Mouse (Mus musculus) midbrain, postnatal 0 days (tissue): ENCODE data around the gene Gpbar1. TPM values are rescaled to one million over a fixed set of nuclear protein-coding genes. Genes with fewer than 3 reads are reported as not detected.

Source experiments
- ATAC-seq: fragments of 200-750 bp; cut with Nextera tagmentation; 2 replicates; pipeline ENCODE4 v1.8.0; 2017; ENCODE audit warnings: moderate number of reproducible peaks, mild to moderate bottlenecking, moderate TSS enrichment, moderate library complexity; ENCODE audit not compliant: low FRiP score
- DNase-seq: peaks from one replicate; pipeline ENCODE4 v3.0.0-alpha.2; 2015; ENCODE audit warnings: low spot score
- H3K27ac ChIP-seq: fragments of 300-500 bp; sonication (generic); 2 replicates; pipeline ENCODE4 v1.5.1; 2014; ENCODE audit warnings: low read depth, mild to moderate bottlenecking, low read length, mixed read lengths
- H3K27me3 ChIP-seq: fragments of 300-500 bp; sonication (generic); 2 replicates; pipeline ENCODE4 v1.6.1; 2014; ENCODE audit warnings: low read length, control low read depth, mixed read lengths; ENCODE audit not compliant: insufficient read depth
- H3K36me3 ChIP-seq: fragments of 300-500 bp; sonication (generic); 2 replicates; pipeline ENCODE4 v1.6.1; 2014; ENCODE audit warnings: low read length, control low read depth, mixed read lengths; ENCODE audit not compliant: insufficient read depth
- H3K4me1 ChIP-seq: fragments of 300-500 bp; sonication (generic); 2 replicates; pipeline ENCODE4 v1.6.1; 2014; ENCODE audit warnings: mild to moderate bottlenecking, control low read depth, antibody characterized with exemption, low read length, mixed read lengths; ENCODE audit not compliant: insufficient read depth
- H3K4me2 ChIP-seq: fragments of 300-500 bp; sonication (generic); 2 replicates; pipeline ENCODE4 v1.6.1; 2014; ENCODE audit warnings: low read depth, mild to moderate bottlenecking, low read length, mixed read lengths; ENCODE audit not compliant: poor library complexity, severe bottlenecking
- H3K4me3 ChIP-seq: fragments of 300-500 bp; sonication (generic); 2 replicates; pipeline ENCODE4 v1.5.1; 2014; ENCODE audit warnings: low read depth, mild to moderate bottlenecking, low read length, moderate library complexity
- H3K9ac ChIP-seq: fragments of 300-500 bp; sonication (generic); replicated peaks from 2 replicates; pipeline ENCODE4 v1.6.1; 2014; ENCODE audit warnings: mild to moderate bottlenecking, low read length, moderate library complexity, mixed read lengths; ENCODE audit not compliant: poor library complexity, severe bottlenecking
- H3K9me3 ChIP-seq: fragments of 300-500 bp; sonication (generic); 2 replicates; pipeline ENCODE4 v1.6.1; 2016; ENCODE audit warnings: low read length, control low read depth
- CTCF ChIP-seq: IDR thresholded peaks from 2 replicates; pipeline ENCODE4 v1.5.1; 2016; ENCODE audit warnings: antibody characterized with exemption, mild to moderate bottlenecking
- WGBS: fragments of 180-500 bp; shearing (Covaris S2); extraction: QIAGEN DNeasy Blood & Tissue Kit; methylation state at CpG from one replicate; pipeline ENCODE4 v1.1.7; 2014; 5-methylcytosine and 5-hydroxymethylcytosine counted together
- polyA plus RNA-seq: library from polyadenylated mRNA; unstranded; fragments of >200 nt; fragmentation: Nextera tagmentation; extraction: Ambion mirVana; gene quantifications from 2 replicates; pipeline ENCODE4 v1.2.1, GENCODE M21; 2015
- total RNA-seq: library from RNA; depleted of rRNA; stranded (reverse); fragments of >200 nt; gene quantifications from 2 replicates; pipeline ENCODE4 v1.2.3, GENCODE M21; 2014

The Gpbar1 gene
- total and polyA plus RNA-seq, 2 experiments from 2014 or later, result not detected

DNA sequence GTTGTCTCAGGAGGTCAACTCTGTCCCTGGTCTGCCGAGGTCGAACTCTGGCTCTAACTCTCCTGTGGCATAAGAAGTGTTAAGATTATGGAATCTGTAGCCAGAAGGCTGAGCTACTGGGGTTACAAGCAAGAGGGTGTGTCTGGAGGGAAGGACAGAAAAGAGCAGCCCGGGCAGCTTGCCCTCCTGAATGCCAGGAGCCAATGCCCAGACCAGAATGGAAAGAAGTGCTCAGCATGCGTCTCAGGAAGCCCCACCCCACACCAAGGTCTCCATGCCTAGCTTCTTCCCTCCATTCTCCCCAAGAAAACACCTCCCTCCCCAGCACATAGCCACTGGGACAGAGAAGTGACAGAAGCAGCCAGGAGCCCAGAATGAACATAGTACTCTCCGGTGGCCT lies 20.6 kb downstream of the Gpbar1 start:
- Histone ChIP-seq H3K27ac (no peak overlapping the region), H3K27me3 (peaks cover 9% of the 10 kb centered on the region), H3K4me3 (no peak overlapping the region), H3K9ac (no peak overlapping the region), H3K4me2 (no peak overlapping the region), H3K4me1 (0 out of 2 replicates have a peak, but pooled peaks cover 12% of the 10 kb centered on the region), H3K9me3 (no peaks in the 10 kb centered on the region), H3K36me3 (peaks cover 12% of the 10 kb centered on the region; the same call in 1 of the 2 replicates)
- peak; percentile 51 for DNase-seq
- no peak for TF ChIP-seq CTCF
- 67% methylated on average over 5 of the region's 5 CpGs for WGBS
- ATAC-seq, result no peak

DNA sequence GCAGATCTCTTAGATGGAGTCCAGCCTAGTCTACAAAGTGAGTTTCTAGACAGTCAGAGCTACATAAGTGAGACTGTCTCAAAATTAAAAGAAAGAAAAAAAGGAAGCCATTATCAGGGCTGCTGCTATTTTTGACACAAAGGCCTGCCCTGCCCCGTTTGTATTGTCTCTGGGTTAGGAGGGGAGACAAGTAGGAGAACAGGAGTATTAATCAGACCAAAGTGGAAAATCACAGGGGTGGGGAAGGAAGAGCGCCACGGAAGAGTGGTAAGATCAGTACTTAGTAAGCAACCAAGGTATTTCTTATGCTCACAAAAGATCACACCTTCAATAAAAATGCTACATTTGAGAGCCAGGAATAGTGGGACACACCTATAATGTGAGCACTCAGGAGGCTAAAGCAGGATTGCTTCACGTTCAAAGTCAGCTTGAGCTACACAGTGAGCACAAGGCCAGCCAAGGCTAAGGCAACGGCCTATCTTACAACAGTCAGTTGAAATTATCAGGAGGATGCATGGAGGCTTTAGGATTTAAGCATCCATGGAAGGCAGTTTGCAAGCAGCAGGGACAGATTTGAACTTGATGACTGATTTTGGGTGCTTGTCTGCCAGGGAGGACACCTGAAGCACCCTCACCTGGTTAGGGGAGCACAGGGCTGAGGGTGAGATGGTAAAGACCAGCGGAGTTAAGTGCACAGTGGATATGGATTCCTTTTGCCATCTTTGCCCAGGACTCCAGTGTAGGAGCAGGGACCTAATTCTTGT lies 22.2 kb downstream of the Gpbar1 start:
- no peak overlapping the region for H3K4me3 ChIP-seq
- peaks cover 9% of the 10 kb centered on the region; the same call in 1 of the 2 replicates for H3K36me3 ChIP-seq
- ATAC-seq (no peak), DNase-seq (no peak)
- no peak for TF ChIP-seq CTCF
- H3K27ac ChIP-seq, result no peak overlapping the region
- no peak overlapping the region for H3K9ac ChIP-seq
- 86% methylated on average over 6 of the region's 6 CpGs for WGBS
- peaks cover 9% of the 10 kb centered on the region for H3K27me3 ChIP-seq
- H3K4me1 ChIP-seq, result 0 out of 2 replicates have a peak, but pooled peaks cover 8% of the 10 kb centered on the region
- H3K9me3 ChIP-seq, result no peaks in the 10 kb centered on the region
- no peak overlapping the region for H3K4me2 ChIP-seq

DNA sequence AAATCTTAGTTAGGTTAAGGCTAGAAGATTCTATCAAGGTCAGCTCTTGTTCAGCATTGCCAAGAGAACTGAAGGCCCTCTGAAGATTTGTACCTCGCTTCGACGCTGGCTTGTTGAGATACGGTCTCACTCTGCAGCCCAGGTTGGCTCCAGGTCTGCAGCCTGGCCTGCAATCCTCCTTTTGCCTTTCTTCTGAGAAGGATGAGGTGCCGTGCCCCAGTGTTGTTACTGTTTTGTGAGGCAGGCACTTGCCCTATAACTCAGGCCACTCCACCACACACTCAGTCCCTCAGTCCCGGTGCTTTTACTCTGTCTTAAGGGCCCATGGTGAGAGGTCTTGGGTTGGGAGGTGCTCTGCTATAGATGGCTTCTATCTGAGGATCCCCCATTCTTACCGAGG lies 23.9 kb downstream of the Gpbar1 start:
- H3K27me3 ChIP-seq, result peaks cover 9% of the 10 kb centered on the region
- H3K9ac ChIP-seq, result no peak overlapping the region
- TF ChIP-seq CTCF, result no peak
- no peaks in the 10 kb centered on the region for H3K9me3 ChIP-seq
- WGBS, result 92% methylated on average over 7 of the region's 7 CpGs
- peaks cover 3% of the 10 kb centered on the region; the same call in 1 of the 2 replicates for H3K36me3 ChIP-seq
- no peak overlapping the region for H3K4me3 ChIP-seq
- DNase-seq (no peak), ATAC-seq (no peak)
- no peak overlapping the region for H3K27ac ChIP-seq
- 0 out of 2 replicates have a peak, but pooled peaks cover 3% of the 10 kb centered on the region for H3K4me1 ChIP-seq
- no peak overlapping the region for H3K4me2 ChIP-seq

DNA sequence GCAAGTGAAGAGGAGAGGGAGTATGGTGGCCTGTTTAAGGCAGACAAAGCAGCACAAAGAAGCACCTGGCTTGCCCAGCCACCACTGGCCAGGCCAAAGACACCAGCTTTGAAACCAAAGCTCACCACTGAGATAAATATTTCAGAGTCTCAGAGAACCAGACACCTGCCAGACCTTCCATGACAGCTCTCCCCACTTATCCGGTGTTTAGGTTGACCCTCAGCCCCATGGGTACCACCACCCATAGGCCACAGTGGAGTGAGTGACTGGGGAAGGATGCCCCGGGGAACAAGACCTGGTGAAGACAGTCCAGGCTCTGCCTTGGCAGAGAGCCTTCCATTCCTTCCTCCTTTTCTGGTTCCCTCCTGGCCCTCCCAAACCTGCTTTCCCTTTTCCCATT lies 24.5 kb downstream of the Gpbar1 start:
- Histone ChIP-seq H3K27ac (no peak overlapping the region), H3K4me3 (no peak overlapping the region), H3K4me1 (0 out of 2 replicates have a peak, but pooled peaks cover 3% of the 10 kb centered on the region), H3K4me2 (no peak overlapping the region), H3K9ac (no peak overlapping the region), H3K9me3 (no peaks in the 10 kb centered on the region), H3K36me3 (peaks cover 3% of the 10 kb centered on the region; the same call in 1 of the 2 replicates), H3K27me3 (peaks cover 9% of the 10 kb centered on the region)
- ATAC-seq (no peak), DNase-seq (no peak)
- TF ChIP-seq CTCF, result no peak
- WGBS, result 78% methylated on average over 2 of the region's 2 CpGs

DNA sequence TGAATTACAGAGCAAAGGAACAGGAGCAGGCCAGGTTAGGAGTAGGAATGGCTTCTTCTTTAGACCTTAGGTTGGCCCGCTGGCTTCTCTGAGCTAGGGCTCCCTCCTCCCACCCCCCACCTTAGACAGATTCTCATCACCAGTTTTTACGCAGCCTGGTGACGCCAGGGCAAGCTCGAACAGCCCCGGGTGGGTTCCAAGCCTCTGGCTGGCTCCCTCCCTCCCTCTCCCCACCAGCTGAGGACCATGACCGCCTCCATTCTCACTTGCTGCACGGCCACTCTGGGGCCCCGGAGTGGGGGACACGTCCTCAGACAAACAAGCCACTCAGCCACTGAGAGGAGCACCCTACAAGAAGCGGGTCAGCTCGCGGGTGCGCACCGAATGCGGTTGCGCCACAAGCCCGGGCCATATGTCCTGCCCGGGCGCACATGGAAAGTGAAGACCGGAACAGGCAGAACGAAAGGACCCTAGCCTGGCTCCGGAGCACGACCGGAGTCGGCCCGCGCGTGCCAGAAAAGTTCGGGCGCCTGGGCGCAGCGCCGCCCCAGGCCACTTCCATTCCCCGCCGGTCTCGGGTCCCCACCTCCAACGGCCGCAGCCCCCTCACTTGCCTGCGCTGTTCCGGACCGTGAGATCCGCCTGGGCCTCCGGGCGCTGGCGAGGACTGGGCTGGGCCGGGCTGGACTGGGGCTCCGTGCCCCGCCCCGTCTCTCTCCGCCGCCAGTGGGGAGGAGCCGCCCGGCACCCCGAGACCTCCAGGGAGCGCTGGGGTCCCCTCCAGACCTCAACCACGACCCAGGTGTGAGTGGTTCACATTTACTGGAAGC lies 25.4 kb downstream of the Gpbar1 start:
- ATAC-seq (peak; percentile 85), DNase-seq (peak; percentile 36)
- Histone ChIP-seq H3K9ac (peak overlapping the region; percentile 51), H3K9me3 (no peaks in the 10 kb centered on the region), H3K27ac (peak overlapping the region; percentile 39; the same call in 1 of the 2 replicates), H3K4me3 (peak overlapping the region; percentile 41), H3K4me2 (peak overlapping the region; percentile 56), H3K27me3 (peaks cover 9% of the 10 kb centered on the region), H3K36me3 (0 out of 2 replicates have a peak, but pooled peaks cover 3% of the 10 kb centered on the region), H3K4me1 (0 out of 2 replicates have a peak, but pooled peaks cover 3% of the 10 kb centered on the region)
- 4% methylated on average over 38 of the region's 56 CpGs for WGBS
- TF ChIP-seq CTCF, result no peak; the same call in 1 of the 2 replicates
